Mouse (Mus musculus) spleen, adult 2 months (tissue): ENCODE data around the gene Ppp1ca. TPM values are rescaled to one million over a fixed set of nuclear protein-coding genes. Genes with fewer than 3 reads are reported as not detected.

ENCODE experiments used
- DNase-seq, 2 experiments: peaks; one replicate each; pipeline versions ENCODE4 v3.0.0 to v3.0.0-alpha.2; 2012 to 2021; ENCODE audit warnings: low spot score in 2 of 2, low read depth in 1 of 2
- H3K27ac ChIP-seq: fragments of 200-500 bp; 2 replicates; pipeline ENCODE4 v1.5.1; 2012; ENCODE audit warnings: low read length, inconsistent platforms; ENCODE audit not compliant: insufficient read depth
- H3K27me3 ChIP-seq: fragments of 200-500 bp; 2 replicates; pipeline ENCODE4 v1.6.1; 2012; ENCODE audit warnings: mild to moderate bottlenecking, moderate library complexity, low read length, inconsistent platforms; ENCODE audit not compliant: control insufficient read depth, insufficient read depth
- H3K36me3 ChIP-seq: fragments of 200-500 bp; 2 replicates; pipeline ENCODE4 v1.6.1; 2012; ENCODE audit warnings: mild to moderate bottlenecking, low read length, inconsistent platforms; ENCODE audit not compliant: control insufficient read depth, insufficient read depth
- H3K4me1 ChIP-seq: fragments of 200-500 bp; 2 replicates; pipeline ENCODE4 v1.6.1; 2011; ENCODE audit warnings: inconsistent platforms; ENCODE audit not compliant: control insufficient read depth, insufficient read depth, insufficient read length
- H3K4me3 ChIP-seq: fragments of 200-500 bp; 2 replicates; pipeline ENCODE4 v1.5.1; 2011; ENCODE audit warnings: mild to moderate bottlenecking, inconsistent platforms; ENCODE audit not compliant: insufficient read depth, insufficient read length; ENCODE audit errors: extremely low read depth
- CTCF ChIP-seq: fragments of 200-500 bp; IDR thresholded peaks from 2 replicates; pipeline ENCODE4 v1.5.1; 2011; ENCODE audit warnings: mild to moderate bottlenecking, inconsistent platforms; ENCODE audit not compliant: insufficient read depth, insufficient read length, insufficient replicate concordance; ENCODE audit errors: extremely low read depth
- POLR2A ChIP-seq: fragments of 200-500 bp; IDR thresholded peaks from 2 replicates; pipeline ENCODE4 v1.6.1; 2011; ENCODE audit warnings: low read depth, low read length, inconsistent platforms
- WGBS: fragments of 180-500 bp; shearing (Covaris S2); methylation state at CpG from one replicate; pipeline ENCODE4 v1.1.7; 2018; 5-methylcytosine and 5-hydroxymethylcytosine counted together
- polyA plus RNA-seq: library from polyadenylated mRNA; depleted of rRNA; stranded (reverse); fragments of >200 nt; gene quantifications from 2 replicates; pipeline ENCODE4 v1.2.3, GENCODE M21; 2012

The Ppp1ca gene
- polyA plus RNA-seq, 1 experiment = 481 TPM

DNA sequence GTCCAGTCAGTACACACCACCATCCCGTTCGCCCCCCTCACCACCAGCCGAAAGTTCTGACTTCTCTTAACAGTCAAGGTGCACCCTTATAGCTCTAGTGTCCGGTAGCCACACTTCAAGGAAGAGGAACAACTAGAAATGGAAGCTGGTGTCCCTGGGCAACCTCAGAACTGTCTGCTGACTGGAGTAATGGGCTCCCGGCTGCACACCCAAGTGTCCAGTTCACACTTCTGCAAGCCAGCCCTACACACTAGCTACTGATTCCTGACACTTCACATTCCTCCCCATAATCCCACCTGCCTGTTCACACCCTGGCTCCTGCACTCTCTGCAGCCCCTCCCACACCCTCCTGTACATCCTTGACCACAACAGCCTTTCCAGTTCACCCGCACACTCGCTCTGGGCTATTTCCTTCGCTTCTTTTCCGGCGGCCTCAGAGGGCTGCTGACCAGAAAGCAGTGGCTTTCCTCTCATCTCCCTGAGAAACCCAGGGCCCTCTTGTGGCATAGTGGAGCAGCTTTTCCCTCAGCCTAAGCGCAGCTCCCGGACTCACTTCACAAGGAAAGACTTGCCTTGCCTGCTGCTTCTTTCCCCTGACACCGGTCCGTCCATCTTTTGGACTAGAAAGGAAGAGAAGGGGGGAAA lies 24.3 kb downstream of the Ppp1ca start:
- Histone ChIP-seq H3K4me3 (peak overlapping the region; percentile 49), H3K27ac (peak overlapping the region; percentile 73), H3K36me3 (peaks cover 2% of the 10 kb centered on the region; the same call in 1 of the 2 replicates), H3K27me3 (no peaks in the 10 kb centered on the region), H3K4me1 (peaks cover 63% of the 10 kb centered on the region)
- DNase-seq = no peak
- WGBS = 33% methylated on average over 14 of the region's 14 CpGs
- TF ChIP-seq CTCF (no peak), POLR2A (no peak)

DNA sequence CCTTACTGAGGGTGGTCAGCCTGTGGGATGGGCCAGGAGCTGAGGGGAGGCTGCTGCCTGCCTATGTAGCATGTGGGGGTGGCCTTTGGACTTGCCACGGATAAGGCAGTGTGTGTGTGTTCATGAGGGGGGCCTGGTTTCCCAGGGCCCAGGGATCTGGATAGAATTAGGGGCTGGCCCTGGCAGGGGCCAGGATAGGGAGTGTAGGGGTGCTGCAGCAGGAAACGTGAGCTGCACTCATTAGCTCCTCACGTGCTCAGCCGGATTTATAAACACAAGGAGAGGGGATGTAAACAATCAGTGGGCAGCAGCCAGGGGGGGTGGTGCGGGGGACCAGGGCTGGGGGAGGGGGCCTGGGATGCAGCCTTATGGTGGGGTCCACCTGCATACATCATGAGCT lies 25.3 kb downstream of the Ppp1ca start:
- Histone ChIP-seq H3K27ac (peak overlapping the region; percentile 73), H3K4me1 (peaks cover 73% of the 10 kb centered on the region), H3K4me3 (peak overlapping the region; percentile 16; the same call in 1 of the 2 replicates), H3K27me3 (no peaks in the 10 kb centered on the region), H3K36me3 (peaks cover 2% of the 10 kb centered on the region; the same call in 1 of the 2 replicates)
- DNase-seq = no peak
- TF ChIP-seq CTCF (no peak), POLR2A (no peak)
- WGBS = 40% methylated on average over 5 of the region's 5 CpGs

DNA sequence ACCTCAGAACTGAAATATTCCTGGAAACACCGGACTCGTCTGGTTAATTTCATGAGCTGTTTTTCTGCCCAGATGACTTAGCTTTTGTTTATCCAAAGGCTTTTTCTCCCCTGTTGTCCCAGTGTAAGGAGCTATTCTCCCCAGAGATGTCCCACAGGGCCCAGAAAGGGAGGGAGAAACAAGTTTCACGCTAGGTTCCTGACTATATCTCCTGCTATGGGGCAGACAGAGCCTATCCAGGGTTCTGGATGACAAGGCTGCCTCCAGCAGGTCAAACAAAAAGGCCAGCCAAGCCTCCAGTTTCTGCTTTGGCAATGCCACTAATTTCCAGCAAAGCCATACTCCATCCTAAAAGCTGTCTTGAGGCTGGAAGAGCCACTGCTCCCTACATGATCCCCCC lies 26.0 kb downstream of the Ppp1ca start:
- peak overlapping the region; percentile 68 for H3K27ac ChIP-seq
- peaks cover 73% of the 10 kb centered on the region for H3K4me1 ChIP-seq
- H3K27me3 ChIP-seq = no peaks in the 10 kb centered on the region
- H3K4me3 ChIP-seq = no peak overlapping the region
- H3K36me3 ChIP-seq = peaks cover 7% of the 10 kb centered on the region
- no peak for DNase-seq
- 59% methylated on average over 3 of the region's 3 CpGs for WGBS
- TF ChIP-seq POLR2A = no peak
- TF ChIP-seq CTCF = no peak

DNA sequence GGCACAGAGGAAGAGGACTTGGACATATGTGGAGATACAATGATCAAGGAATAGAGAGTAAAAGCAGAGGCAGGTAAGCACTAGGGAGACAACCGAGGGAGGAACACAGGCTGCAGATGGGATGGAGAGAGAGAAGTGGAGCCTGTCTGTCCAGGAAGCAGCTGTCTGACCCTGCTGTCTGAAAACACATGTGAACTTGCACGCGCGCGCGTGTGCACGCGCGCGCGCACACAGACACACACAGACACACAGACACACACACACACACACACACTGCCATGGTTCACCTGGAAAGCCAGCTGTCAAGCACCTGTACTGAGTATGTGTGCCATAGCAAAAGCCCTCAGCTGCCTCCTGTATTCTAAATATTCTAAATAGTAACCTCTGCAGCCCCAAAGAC lies 26.4 kb downstream of the Ppp1ca start:
- WGBS = 22% methylated on average over 11 of the region's 11 CpGs
- Histone ChIP-seq H3K27ac (peak overlapping the region; percentile 68), H3K4me1 (peaks cover 69% of the 10 kb centered on the region)

DNA sequence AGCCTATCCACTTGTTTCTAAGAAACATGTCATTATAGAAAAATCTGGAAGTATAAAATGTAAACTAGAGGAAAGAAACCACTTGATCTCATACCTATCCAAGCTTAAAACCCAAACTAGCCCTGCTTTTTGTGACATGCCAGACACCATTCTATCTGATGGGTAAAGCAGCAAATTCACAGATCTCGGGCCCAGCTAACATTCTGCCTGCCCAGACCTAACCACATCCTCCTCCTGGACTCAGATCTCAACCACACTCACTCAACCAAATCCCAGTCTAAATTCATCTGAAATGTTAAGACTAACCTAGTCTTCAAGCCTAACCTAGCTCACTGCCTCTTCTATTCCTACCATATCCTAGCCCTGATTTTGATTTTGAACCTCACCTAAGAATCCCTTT lies 26.9 kb downstream of the Ppp1ca start:
- H3K27me3 ChIP-seq = no peaks in the 10 kb centered on the region
- TF ChIP-seq CTCF (no peak), POLR2A (no peak)
- H3K27ac ChIP-seq = peak overlapping the region; percentile 72

More for the DNA sequence above, 26.4 kb downstream of the Ppp1ca start:
- DNase-seq = no peak
- Histone ChIP-seq H3K27me3 (no peaks in the 10 kb centered on the region), H3K36me3 (peaks cover 7% of the 10 kb centered on the region), H3K4me3 (no peak overlapping the region)
- TF ChIP-seq CTCF (no peak), POLR2A (no peak)

DNA sequence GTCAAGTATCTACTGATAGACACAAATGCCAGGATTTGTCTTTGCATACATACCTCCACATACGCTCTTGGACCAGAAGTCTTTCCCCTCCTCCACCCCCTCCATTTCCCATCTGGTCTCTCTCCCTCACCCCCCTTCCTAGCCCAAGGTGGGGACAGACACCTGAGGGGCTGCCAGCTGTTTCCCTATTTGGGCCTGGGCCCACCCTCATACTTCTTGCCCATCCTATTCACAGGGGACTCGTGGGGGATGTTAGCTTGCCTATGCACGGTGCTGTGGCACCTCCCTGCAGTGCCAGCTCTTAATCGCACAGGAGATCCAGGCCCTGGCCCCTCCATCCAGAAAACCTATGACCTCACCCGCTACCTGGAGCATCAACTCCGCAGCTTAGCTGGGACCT lies 28.1 kb downstream of the Ppp1ca start:
- no peak overlapping the region for H3K4me3 ChIP-seq
- H3K27me3 ChIP-seq = no peaks in the 10 kb centered on the region
- 66% methylated on average over 6 of the region's 6 CpGs for WGBS
- TF ChIP-seq POLR2A (no peak), CTCF (no peak)
- peaks cover 8% of the 10 kb centered on the region for H3K36me3 ChIP-seq
- peaks cover 62% of the 10 kb centered on the region for H3K4me1 ChIP-seq
- DNase-seq = no peak
- peak overlapping the region; percentile 72 for H3K27ac ChIP-seq

More for the DNA sequence above, 26.9 kb downstream of the Ppp1ca start:
- H3K4me1 ChIP-seq = peaks cover 64% of the 10 kb centered on the region
- DNase-seq = no peak
- no peak overlapping the region for H3K4me3 ChIP-seq
- 6% methylated on average over 1 of the region's 1 CpGs for WGBS
- H3K36me3 ChIP-seq = peaks cover 8% of the 10 kb centered on the region

DNA sequence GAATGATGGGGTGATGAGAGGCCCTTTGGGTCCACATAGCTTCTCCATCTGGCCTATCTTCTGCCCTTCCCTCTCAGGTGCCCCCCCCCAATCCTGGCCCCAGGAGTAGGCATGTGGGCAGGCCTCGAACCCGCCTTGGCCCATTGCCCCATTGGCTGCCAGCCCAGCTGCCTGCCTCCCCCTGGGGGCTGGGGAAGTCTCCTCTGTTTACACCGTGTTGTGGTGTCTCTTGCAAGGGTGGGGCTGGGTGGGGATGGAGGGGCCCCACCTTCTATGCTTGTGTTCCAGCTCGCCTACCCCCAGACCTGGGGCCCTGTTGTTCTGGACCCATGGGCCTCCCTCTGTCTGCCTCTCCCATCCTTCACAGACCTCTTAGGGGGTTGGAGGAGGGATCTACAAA lies 28.6 kb downstream of the Ppp1ca start:
- peaks cover 8% of the 10 kb centered on the region for H3K36me3 ChIP-seq
- no peak overlapping the region for H3K4me3 ChIP-seq
- H3K27me3 ChIP-seq = no peaks in the 10 kb centered on the region
- 11% methylated on average over 4 of the region's 4 CpGs for WGBS
- DNase-seq = peak in 1 of 2 experiments; percentile 66
- peaks cover 62% of the 10 kb centered on the region for H3K4me1 ChIP-seq
- peak overlapping the region; percentile 84 for H3K27ac ChIP-seq
- TF ChIP-seq POLR2A = no peak
